Mouse (Mus musculus) Patski (cell line): ENCODE results near the gene Tlx2. TPM values are rescaled to one million over a fixed set of nuclear protein-coding genes. Genes with fewer than 3 reads are reported as not detected.

Experiments
- ATAC-seq: fragments of 100-300 bp; one replicate; pipeline ENCODE4 v1.8.0; 2021
- CTCF ChIA-PET: fragments of 350-600 bp; sonication (Branson Sonifier 250); formaldehyde crosslinking; loops from one replicate; lab custom pipeline; 2022; ENCODE audit warnings: inconsistent platforms; lab: Charles Lee
- POLR2A ChIA-PET: fragments of 350-600 bp; sonication (Branson Sonifier 250); formaldehyde crosslinking; loops from one replicate; lab custom pipeline; 2022; ENCODE audit warnings: antibody characterized with exemption, inconsistent platforms; lab: Charles Lee
- DNase-seq: peaks from one replicate; pipeline ENCODE4 v3.0.0-alpha.2; 2011; ENCODE audit warnings: low read depth, low spot score
- H3K27me3 ChIP-seq: fragments of 371-371 bp; one replicate; pipeline ENCODE4 v1.5.1; 2021
- CTCF ChIP-seq: fragments of 100-300 bp; IDR thresholded peaks from one replicate; pipeline ENCODE4 v1.5.1; 2021
- in situ Hi-C: fragments of 300-500 bp; cut with MboI; formaldehyde crosslinking; loops from 3 replicates; pipeline ENCODE4 v1.11.1; 2018; ENCODE audit warnings: low pct_unique_long_range_greater_than_20kb, mixed read lengths
- polyA plus RNA-seq: library from polyadenylated mRNA; unstranded; gene quantifications from one replicate; pipeline ENCODE4 v1.2.3, GENCODE M21; 2021

Tlx2 gene
- polyA plus RNA-seq, 1 experiment from 2014 or later = 0.24 TPM

DNA sequence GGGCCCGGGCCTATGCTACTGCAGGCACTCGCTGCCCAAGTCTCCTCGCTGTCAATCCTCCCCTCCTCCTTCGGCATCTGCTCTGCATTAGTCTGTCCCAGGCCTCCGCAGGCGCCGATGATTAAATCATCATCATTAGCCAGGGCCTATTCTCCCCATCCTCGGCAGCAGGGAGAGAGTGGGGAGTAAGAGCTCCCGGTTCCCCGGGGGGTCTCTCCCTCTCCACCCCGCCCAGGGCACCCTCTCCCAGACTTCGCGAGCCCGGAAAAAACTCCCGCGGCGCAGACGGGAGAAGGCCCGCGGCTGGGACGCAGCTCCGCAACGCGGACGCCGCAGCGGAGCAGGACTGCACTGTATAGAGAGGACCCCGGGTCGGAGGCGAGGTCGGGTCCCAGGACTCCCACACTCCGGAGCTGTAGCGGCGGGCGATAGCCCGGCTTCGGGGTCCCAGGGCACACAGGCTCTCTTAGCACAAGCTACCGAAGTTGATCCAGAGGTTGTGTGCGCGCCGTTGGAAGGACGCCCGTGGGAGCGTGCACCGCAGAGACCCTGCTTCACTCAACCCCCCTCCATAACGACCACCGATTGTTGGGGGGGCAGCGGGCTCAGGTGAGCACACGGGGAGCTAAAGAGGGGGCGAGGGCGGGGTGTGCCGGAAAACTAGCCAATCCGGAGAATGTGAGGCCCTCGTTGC is 7.7 kb upstream of the Tlx2 start, which contains the start of gene Pcgf1:
Gene Pcgf1, plus strand, starts transcription at position 240 of the 694 bp plus-strand sequence.
- DNase-seq (no peak), ATAC-seq (peak; percentile 51)
- peaks cover 7% of the 10 kb centered on the region for H3K27me3 ChIP-seq
- no peak for TF ChIP-seq CTCF
- ChIA-PET POLR2A (interaction anchor here (1.0 to 1.7 kb wide), 7 partner anchors 18 to 81 kb away, joined by 3 to 7 read pairs (median 3); partner anchors contain the start of genes Aup1, Htra2, Rtkn and Wbp1), CTCF (interaction anchor here (0.7 to 1.8 kb wide), 7 partner anchors 9 to 87 kb away, joined by 3 to 13 read pairs (median 4); partner anchors contain the start of genes Ccdc142 and Gm42688)
- in situ Hi-C loops = no loop called here

DNA sequence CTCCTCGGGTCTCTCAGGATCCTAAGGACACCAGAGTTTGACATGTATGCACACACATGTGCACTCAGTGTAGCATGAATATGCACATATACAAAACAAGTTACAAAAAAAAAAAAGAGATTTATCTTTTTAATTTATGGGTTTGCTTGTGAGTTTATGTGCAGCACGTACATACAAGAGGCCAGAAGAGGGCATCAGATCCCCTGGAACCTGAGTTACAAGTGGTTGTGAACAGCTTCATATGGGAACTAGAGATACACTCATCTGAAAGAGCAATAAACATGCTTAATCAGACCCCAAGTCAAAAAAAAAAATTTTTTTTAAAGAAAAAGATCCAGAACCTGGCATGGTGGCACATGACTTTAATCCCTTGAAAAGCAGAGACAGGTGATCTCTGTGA is 4.9 kb upstream of the Tlx2 start:
- POLR2A ChIA-PET = no interaction called here
- TF ChIP-seq CTCF = no peak
- ATAC-seq (no peak), DNase-seq (no peak)
- peaks cover 32% of the 10 kb centered on the region for H3K27me3 ChIP-seq
- CTCF ChIA-PET = interaction anchor here (0.7 to 2.4 kb wide), 4 partner anchors 26 to 78 kb away, joined by 3 to 15 read pairs (median 7); partner anchors contain the start of genes Ccdc142 and Gm42688
- in situ Hi-C loops = no loop called here

DNA sequence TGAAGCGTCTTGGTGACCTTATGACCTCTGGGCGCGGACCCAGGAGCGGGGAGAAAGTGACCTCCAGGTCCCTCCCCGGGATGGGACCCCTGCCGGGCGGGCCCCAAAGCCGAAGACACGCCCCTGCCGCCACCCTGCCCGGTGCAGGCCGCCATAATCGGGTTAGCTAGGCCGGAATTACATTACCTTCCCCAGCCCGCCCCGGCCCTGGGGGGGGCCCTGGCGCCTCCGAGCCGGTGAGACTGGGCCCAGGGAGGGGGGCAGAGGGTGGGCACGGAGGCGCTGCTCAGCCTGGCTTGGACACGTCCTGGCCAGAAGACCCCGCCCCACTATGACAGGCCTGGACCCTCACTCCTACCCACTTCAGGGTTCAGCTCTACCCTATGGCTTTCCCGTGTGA is 1.1 kb upstream of the Tlx2 start:
- DNase-seq = no peak
- in situ Hi-C loops = no loop called here
- CTCF ChIA-PET = no interaction called here
- no peak for TF ChIP-seq CTCF
- ATAC-seq = no peak
- POLR2A ChIA-PET = no interaction called here
- H3K27me3 ChIP-seq = peaks cover 57% of the 10 kb centered on the region

DNA sequence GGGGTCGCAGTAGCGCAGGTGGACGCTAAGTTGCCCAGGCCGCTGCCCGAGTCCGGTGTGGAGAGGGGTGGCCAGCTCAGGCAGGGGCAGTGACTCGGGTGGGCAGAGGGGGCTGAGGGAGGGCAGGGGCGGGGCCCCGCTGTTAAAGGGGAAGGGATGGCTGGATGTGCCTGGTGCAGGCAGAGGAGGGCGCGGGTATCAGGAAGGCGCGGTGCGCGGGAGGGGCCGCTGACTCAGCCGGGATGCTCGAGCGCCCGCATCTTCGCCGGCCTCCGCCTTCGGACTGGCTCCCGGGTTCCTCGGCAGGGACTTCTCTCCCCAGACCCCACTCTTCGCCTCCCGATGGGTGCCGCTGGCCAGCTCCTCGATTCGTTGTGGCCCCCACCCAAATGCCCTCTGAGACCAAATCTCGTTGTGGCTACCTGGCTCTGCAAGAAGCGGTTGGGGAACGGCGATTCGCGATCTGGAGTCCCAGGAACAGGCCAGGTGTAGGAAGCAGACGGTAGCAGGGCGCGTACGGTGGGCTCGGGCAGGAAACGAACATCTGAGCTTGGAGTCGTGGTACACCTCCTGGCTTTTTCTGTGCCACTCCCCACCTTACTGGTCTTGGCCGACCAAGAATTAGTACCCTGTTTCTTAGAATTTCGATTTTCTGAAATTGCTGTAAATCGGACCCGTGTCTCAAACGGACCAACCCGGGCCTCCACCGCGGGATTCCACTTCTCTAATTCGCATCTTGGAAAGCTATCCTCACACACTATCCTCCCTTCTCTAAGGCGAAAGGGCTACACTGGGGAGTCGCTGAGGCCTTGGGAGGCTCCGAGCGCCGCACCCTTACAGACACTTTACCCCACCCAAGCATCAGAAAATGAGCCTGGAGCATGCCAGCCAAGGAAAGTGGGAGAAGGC is 472 bp upstream of the Tlx2 start:
- peaks cover 57% of the 10 kb centered on the region for H3K27me3 ChIP-seq
- DNase-seq (no peak), ATAC-seq (no peak)
- POLR2A ChIA-PET = no interaction called here
- no peak for TF ChIP-seq CTCF
- CTCF ChIA-PET = no interaction called here
- in situ Hi-C loops = no loop called here

DNA sequence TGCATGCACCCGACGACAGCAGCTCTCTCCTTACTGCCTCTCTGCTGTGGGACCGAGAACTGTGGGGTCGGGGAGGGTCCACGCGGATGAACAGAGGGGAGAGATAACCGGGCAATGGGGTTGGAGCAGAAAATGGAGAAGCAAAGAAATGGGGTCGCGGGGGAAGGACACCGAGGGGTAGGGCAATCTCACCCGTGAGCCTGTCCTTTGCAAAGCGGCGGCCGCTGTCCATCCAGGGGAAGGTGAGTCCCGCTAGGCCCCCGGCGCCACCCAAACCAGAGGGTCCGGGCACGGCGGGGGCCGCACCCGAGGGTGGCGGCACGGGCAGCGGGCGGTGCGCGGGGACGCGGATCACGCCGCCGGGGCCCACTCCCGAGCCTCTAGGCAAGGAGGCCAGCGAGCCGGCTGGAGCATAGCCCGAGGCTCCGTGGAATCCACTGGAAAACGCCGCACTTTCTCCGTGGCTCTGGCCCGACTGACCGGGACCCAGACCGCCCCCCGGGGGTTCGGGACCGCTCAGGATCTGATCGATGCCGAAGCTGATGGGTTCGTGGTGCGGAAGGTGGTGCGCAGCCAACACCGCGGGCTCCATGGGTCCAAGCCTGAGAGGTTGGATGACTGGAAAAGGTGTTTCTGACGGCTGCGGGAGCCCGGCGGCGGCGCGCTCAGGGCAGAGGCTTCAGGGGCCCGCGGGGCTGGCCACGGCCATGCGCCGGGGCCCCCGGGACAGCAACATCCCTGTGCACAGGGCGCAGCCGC is 426 bp downstream of the Tlx2 start:
- in situ Hi-C loops = no loop called here
- no peak for TF ChIP-seq CTCF
- CTCF ChIA-PET = no interaction called here
- DNase-seq = no peak
- no peak for ATAC-seq
- POLR2A ChIA-PET = interaction anchor here (0.5 kb wide), 1 partner anchor 35 kb away, joined by 4 read pairs; no protein-coding TSS in a partner anchor
- H3K27me3 ChIP-seq = peaks cover 57% of the 10 kb centered on the region

DNA sequence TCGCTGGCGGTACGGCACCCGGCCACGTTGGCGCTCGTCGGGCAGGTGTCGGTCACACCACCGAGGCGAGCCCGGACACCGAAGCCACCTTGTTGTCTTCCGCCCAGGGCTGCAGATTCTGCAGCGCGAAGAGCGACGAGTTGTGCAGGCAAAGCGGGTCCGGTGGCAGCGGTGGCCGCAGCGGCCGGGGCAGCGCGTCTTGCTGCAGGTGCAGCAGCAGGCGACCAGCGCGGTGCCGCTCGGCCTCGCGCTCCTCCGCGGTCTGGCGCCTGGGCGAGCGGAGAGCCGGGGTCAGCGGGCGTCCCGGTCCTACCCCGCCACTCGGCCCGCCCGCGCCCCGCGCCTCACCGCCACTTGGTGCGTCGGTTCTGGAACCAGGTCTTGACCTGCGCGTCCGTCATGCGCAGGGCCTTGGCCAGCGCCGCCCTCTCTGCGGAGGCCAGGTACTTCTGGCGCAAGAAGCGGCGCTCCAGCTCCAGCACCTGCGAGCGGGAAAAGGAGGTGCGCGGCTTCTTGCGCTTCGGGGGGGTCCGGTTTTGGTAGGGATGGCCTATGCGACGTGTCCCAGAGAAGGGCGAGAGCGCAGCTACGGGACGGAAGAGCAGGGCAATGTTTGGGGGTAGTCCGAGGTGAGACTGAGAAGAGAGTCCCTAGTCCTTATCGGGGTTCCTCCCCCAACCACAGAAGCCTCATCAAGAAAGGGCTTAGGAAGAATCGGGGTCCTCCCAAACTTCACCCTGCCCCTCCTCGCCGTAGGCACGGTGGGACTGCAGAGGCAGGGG is 1.2 kb downstream of the Tlx2 start:
- peaks cover 54% of the 10 kb centered on the region for H3K27me3 ChIP-seq
- CTCF ChIA-PET = no interaction called here
- ATAC-seq (no peak), DNase-seq (no peak)
- POLR2A ChIA-PET = interaction anchor here (0.5 to 0.6 kb wide), 2 partner anchors 8 to 36 kb away, joined by 3 to 4 read pairs; no protein-coding TSS in a partner anchor
- no peak for TF ChIP-seq CTCF
- in situ Hi-C loops = no loop called here

DNA sequence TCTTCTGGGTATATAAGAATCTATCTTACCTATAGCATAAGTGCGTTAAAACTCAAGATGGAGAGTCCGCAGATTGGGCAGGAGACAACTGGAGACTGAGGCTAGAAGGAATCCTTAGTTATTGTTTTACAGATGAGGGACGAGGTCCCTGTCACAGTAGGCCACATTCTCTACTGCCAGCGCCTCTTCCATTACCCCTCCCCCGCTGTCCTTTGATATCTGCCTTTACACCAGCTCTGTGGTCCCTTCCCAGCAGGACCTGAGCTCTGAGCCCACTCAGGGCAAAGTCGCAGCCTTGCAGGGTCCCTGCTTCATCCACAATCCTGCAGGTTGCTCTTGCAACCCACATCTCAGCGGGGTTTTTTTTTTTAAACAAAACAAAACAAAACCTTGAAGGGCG is 1.9 kb downstream of the Tlx2 start:
- in situ Hi-C loops = no loop called here
- DNase-seq = no peak

DNA sequence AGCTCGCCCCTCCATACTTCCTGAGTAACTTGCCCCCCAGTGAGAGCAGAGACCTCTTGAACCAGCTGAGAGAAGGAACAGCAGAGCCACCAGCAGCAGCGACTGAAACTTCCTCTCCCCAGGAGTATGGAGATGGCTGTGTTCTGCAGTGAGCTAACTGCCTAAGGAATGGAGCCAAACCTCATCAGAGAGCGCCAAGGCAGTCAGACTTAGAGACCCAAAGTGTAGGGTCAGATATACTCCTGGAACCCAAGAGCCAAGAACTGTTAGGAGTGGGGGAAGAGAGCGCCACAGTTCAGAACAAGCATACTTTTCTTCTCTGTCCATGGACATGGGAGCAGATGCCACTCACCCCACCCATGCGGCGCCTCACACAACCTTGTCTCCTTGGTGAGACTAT is 3.7 kb downstream of the Tlx2 start:
- ChIA-PET CTCF (interaction anchor here (1.4 kb wide), 1 partner anchor 12 kb away, joined by 4 read pairs; the partner anchor contains the start of genes Aup1 and Htra2), POLR2A (no interaction called here)
- ATAC-seq (no peak), DNase-seq (no peak)
- no peak for TF ChIP-seq CTCF
- in situ Hi-C loops = no loop called here
- peaks cover 43% of the 10 kb centered on the region for H3K27me3 ChIP-seq

More for the DNA sequence above, 1.9 kb downstream of the Tlx2 start:
- peaks cover 53% of the 10 kb centered on the region for H3K27me3 ChIP-seq
- TF ChIP-seq CTCF = no peak
- CTCF ChIA-PET = no interaction called here
- ATAC-seq = no peak
- POLR2A ChIA-PET = no interaction called here

DNA sequence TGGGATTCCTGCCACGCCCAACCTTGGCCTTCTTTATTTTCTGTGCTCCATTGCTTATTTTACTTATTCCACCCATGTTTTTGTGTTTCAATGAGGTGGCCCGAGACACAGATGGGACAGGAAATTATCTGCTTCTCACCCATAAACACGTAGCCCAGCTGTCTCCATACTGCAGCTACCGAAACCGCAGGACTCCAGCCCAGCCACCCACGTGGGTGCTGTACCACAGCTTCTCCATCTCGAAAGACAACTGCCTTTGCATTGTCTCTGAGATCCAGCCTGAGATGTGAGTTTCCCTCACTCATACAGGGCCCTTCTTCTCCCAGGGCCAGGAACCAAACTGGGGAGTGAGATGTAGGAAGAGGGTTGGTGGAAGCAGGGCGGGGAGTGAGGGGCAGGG is 4.1 kb downstream of the Tlx2 start:
- DNase-seq (no peak), ATAC-seq (no peak)
- POLR2A ChIA-PET = no interaction called here
- peaks cover 38% of the 10 kb centered on the region for H3K27me3 ChIP-seq
- CTCF ChIA-PET = interaction anchor here (1.4 to 1.8 kb wide), 2 partner anchors 11 to 70 kb away, joined by 4 to 9 read pairs; partner anchors contain the start of genes Aup1 and Htra2
- in situ Hi-C loops = no loop called here
- no peak for TF ChIP-seq CTCF
